Mouse (Mus musculus) ES-Bruce4 (cell line): ENCODE data around the gene Hist2h3c1.

Source experiments
- CTCF ChIP-seq: IDR thresholded peaks from one replicate; pipeline ENCODE4 v1.8.1; 2011; ENCODE audit warnings: low read depth, low read length
- POLR2A ChIP-seq: IDR thresholded peaks from one replicate; pipeline ENCODE4 v1.8.1; 2011; ENCODE audit warnings: low read length; ENCODE audit not compliant: insufficient read depth

- TF ChIP-seq CTCF (no peak), POLR2A (no peak)
These were observed 15.4 kb upstream of the Hist2h3c1 start for GRCm38 (mm10) chr3:96230910-96231757.
